Mouse (Mus musculus) heart, postnatal 0 days (tissue): ENCODE measurements around the gene Sat1. TPM values are rescaled to one million over a fixed set of nuclear protein-coding genes. Genes with fewer than 3 reads are reported as not detected.
A peak's percentile ranks its signal among the peaks of the same experiment; 100 is the strongest.

Experiments
- ATAC-seq: fragments of 200-750 bp; cut with Nextera tagmentation; 2 replicates; pipeline ENCODE4 v1.8.0; 2017; ENCODE audit warnings: low read depth, moderate number of reproducible peaks, moderate library complexity; ENCODE audit not compliant: insufficient read depth
- DNase-seq: peaks from one replicate; pipeline ENCODE4 v3.0.0-alpha.2; 2016; ENCODE audit warnings: low spot score
- H3K27ac ChIP-seq: fragments of 300-500 bp; sonication (generic); 2 replicates; pipeline ENCODE4 v1.5.1; 2014; ENCODE audit warnings: low read depth, mild to moderate bottlenecking
- H3K27me3 ChIP-seq: fragments of 300-500 bp; sonication (generic); 2 replicates; pipeline ENCODE4 v1.6.1; 2014; ENCODE audit warnings: low read length, mixed read lengths; ENCODE audit not compliant: control insufficient read depth, insufficient read depth
- H3K36me3 ChIP-seq: fragments of 300-500 bp; sonication (generic); replicated peaks from 2 replicates; pipeline ENCODE4 v1.6.1; 2014; ENCODE audit warnings: low read length, mixed read lengths; ENCODE audit not compliant: control insufficient read depth, insufficient read depth
- H3K4me1 ChIP-seq: fragments of 300-500 bp; sonication (generic); 2 replicates; pipeline ENCODE4 v1.6.1; 2014; ENCODE audit warnings: antibody characterized with exemption; ENCODE audit not compliant: control insufficient read depth, insufficient read depth
- H3K4me2 ChIP-seq: fragments of 300-500 bp; sonication (generic); 2 replicates; pipeline ENCODE4 v1.6.1; 2014; ENCODE audit warnings: low read depth, mild to moderate bottlenecking, low read length, moderate library complexity
- H3K4me3 ChIP-seq: fragments of 300-500 bp; sonication (generic); 2 replicates; pipeline ENCODE4 v1.5.1; 2014; ENCODE audit warnings: low read depth, low read length
- H3K9ac ChIP-seq: fragments of 300-500 bp; sonication (generic); replicated peaks from 2 replicates; pipeline ENCODE4 v1.6.1; 2014; ENCODE audit warnings: low read depth, low read length, mixed read lengths
- H3K9me3 ChIP-seq: fragments of 300-500 bp; sonication (generic); replicated peaks from 2 replicates; pipeline ENCODE4 v1.6.1; 2016; ENCODE audit warnings: low read length; ENCODE audit not compliant: control insufficient read depth
- CTCF ChIP-seq: IDR thresholded peaks from 2 replicates; pipeline ENCODE4 v1.5.1; 2016; ENCODE audit warnings: antibody characterized with exemption, control low read depth, low read depth
- EP300 ChIP-seq: IDR thresholded peaks from 2 replicates; pipeline ENCODE4 v1.6.1; 2016; ENCODE audit warnings: antibody characterized with exemption, low read depth
- WGBS: fragments of 180-500 bp; shearing (Covaris S2); extraction: QIAGEN DNeasy Blood & Tissue Kit; methylation state at CpG from one replicate; pipeline ENCODE4 v1.1.7; 2014; 5-methylcytosine and 5-hydroxymethylcytosine counted together
- polyA plus RNA-seq: library from polyadenylated mRNA; unstranded; fragments of >200 nt; fragmentation: Nextera tagmentation; extraction: Ambion mirVana; gene quantifications from 2 replicates; pipeline ENCODE4 v1.2.1, GENCODE M21; 2015
- total RNA-seq: library from RNA; depleted of rRNA; stranded (reverse); fragments of >200 nt; gene quantifications from 2 replicates; pipeline ENCODE4 v1.2.3, GENCODE M21; 2014; ENCODE audit warnings: low replicate concordance

Gene Sat1
- total and polyA plus RNA-seq, 2 experiments from 2014 or later = 57.5 to 99.7 TPM

DNA sequence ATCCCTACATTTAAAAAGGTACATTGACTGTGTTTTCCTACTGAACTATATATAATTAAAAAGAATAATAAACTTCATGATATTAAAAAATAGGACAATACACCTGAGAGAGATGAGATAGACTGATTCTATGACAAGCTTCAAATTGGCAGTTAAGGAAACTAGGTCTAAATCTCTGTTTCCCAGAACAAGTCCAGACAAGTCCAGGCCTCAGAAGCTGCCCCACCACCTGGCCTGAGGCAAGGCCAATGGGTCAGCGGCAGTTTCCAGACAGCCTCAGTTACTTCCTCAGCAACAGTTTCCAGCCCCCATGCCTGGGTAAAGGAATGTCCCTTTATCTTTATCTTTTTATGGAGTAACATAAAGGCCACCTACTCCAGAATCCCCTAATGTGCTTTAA, 14.4 kb downstream of the Sat1 start:
- H3K27me3 ChIP-seq = no peaks in the 10 kb centered on the region
- ATAC-seq (no peak), DNase-seq (no peak)
- H3K27ac ChIP-seq = no peak overlapping the region
- no peaks in the 10 kb centered on the region for H3K9me3 ChIP-seq
- H3K9ac ChIP-seq = no peak overlapping the region
- WGBS = 68% methylated on average over 1 of the region's 1 CpGs
- H3K4me2 ChIP-seq = no peak overlapping the region
- H3K4me1 ChIP-seq = no peaks in the 10 kb centered on the region
- H3K4me3 ChIP-seq = no peak overlapping the region
- no peaks in the 10 kb centered on the region for H3K36me3 ChIP-seq
- no peak for TF ChIP-seq CTCF
- no peak for TF ChIP-seq EP300

GRCm38 (mm10) chrX:155194979-155195378, 21.3 kb downstream of the Sat1 start:
- Histone ChIP-seq H3K4me3 (no peak overlapping the region), H3K27me3 (no peaks in the 10 kb centered on the region), H3K9ac (no peak overlapping the region), H3K36me3 (no peaks in the 10 kb centered on the region), H3K9me3 (no peaks in the 10 kb centered on the region), H3K4me1 (no peaks in the 10 kb centered on the region), H3K27ac (no peak overlapping the region), H3K4me2 (no peak overlapping the region)
- TF ChIP-seq CTCF (no peak), EP300 (no peak)
- no peak for ATAC-seq
- DNase-seq = no peak
- 85% methylated on average over 4 of the region's 4 CpGs for WGBS

DNA sequence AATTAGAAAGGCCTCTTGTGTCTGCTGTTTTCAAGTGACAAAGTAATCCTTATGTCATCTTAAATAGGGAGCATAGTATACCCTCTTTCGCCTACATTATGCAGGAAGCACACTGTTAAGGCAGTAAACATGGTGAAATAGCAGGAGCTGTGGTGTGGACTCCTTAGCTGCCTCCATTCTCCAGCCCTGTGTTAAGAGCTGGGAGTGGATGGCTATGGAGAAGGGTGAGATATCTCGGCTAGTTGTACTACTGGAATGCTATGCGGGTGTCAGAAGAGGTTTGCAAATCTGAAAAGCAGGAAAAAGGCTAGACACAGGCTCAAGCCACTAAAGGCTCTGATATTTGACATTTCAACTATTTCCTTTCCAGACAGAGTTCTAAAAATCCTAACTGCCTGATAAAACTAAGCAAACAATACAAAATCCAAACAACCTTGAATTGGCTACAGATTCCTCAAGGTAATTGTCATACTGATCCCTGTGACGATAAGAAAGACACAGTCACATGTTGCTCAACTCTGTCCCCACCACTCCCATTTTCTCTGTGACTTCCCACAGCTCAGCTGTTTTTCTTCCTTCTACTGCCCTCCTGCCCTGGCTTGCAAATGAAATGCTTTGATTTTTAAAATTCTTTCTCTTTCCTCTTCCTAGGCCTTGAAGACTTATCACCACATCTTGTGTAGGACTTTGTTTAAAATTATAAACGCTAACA, 22.4 kb downstream of the Sat1 start:
- Histone ChIP-seq H3K4me2 (no peak overlapping the region), H3K27ac (peak overlapping the region; percentile 39), H3K36me3 (no peaks in the 10 kb centered on the region), H3K9ac (no peak overlapping the region), H3K27me3 (no peaks in the 10 kb centered on the region), H3K4me1 (no peaks in the 10 kb centered on the region), H3K4me3 (no peak overlapping the region), H3K9me3 (no peaks in the 10 kb centered on the region)
- WGBS = 40% methylated on average over 5 of the region's 5 CpGs
- ATAC-seq (no peak; the same call in 1 of the 2 replicates), DNase-seq (no peak)
- TF ChIP-seq EP300 (no peak), CTCF (no peak)

- Histone ChIP-seq H3K36me3 (no peaks in the 10 kb centered on the region), H3K4me2 (no peak overlapping the region), H3K9me3 (no peaks in the 10 kb centered on the region), H3K27me3 (no peaks in the 10 kb centered on the region), H3K4me3 (no peak overlapping the region), H3K9ac (no peak overlapping the region), H3K27ac (no peak overlapping the region), H3K4me1 (no peaks in the 10 kb centered on the region)
- no peak for ATAC-seq
- WGBS = 63% methylated on average over 4 of the region's 4 CpGs
- DNase-seq = no peak
- no peak for TF ChIP-seq EP300
- TF ChIP-seq CTCF = no peak
These were observed 24.3 kb downstream of the Sat1 start for GRCm38 (mm10) chrX:155191941-155192340.

GRCm38 (mm10) chrX:155177640-155178039, 38.6 kb downstream of the Sat1 start:
- WGBS = 46% methylated on average over 2 of the region's 2 CpGs
- no peak for ATAC-seq
- Histone ChIP-seq H3K9ac (no peak overlapping the region), H3K9me3 (no peaks in the 10 kb centered on the region), H3K4me1 (no peaks in the 10 kb centered on the region), H3K36me3 (no peaks in the 10 kb centered on the region), H3K4me3 (no peak overlapping the region), H3K27ac (no peak overlapping the region), H3K27me3 (no peaks in the 10 kb centered on the region), H3K4me2 (no peak overlapping the region)
- TF ChIP-seq CTCF (no peak), EP300 (no peak)
- no peak for DNase-seq

DNA sequence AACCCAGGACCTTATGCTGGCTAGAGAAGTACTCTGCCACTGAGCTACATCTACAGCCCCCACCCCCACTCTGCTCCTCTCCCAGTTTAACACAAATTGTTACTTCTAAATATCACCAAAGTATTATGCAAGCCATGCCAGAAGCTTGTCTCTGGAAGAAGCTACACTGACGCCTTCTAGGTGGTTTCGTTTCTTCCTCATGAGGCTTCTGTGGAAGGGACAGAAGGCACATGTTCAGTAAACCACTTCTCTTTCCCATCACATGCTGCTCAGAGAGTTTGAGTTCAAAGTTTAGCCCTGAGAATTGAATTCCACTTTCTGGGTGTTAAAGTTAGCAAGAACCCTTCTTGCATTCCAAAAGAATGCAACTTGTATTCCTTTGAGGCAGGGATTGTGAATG, 39.0 kb downstream of the Sat1 start:
- no peak overlapping the region for H3K4me3 ChIP-seq
- ATAC-seq (no peak), DNase-seq (no peak)
- no peaks in the 10 kb centered on the region for H3K36me3 ChIP-seq
- 77% methylated on average over 2 of the region's 2 CpGs for WGBS
- H3K9ac ChIP-seq = no peak overlapping the region
- no peaks in the 10 kb centered on the region for H3K4me1 ChIP-seq
- no peak for TF ChIP-seq EP300
- no peak for TF ChIP-seq CTCF
- no peak overlapping the region for H3K4me2 ChIP-seq
- no peaks in the 10 kb centered on the region for H3K9me3 ChIP-seq
- no peaks in the 10 kb centered on the region for H3K27me3 ChIP-seq
- no peak overlapping the region for H3K27ac ChIP-seq
